Mouse (Mus musculus) spleen, postnatal 10 days (tissue): Measurements from ENCODE around the gene Arl6ip1.

Experiments
- DNase-seq, 2 experiments: peaks; one replicate each; pipeline ENCODE4 v3.0.0; 2021 to 2022; ENCODE audit warnings: low spot score in 2 of 2

Arl6ip1 gene

DNA sequence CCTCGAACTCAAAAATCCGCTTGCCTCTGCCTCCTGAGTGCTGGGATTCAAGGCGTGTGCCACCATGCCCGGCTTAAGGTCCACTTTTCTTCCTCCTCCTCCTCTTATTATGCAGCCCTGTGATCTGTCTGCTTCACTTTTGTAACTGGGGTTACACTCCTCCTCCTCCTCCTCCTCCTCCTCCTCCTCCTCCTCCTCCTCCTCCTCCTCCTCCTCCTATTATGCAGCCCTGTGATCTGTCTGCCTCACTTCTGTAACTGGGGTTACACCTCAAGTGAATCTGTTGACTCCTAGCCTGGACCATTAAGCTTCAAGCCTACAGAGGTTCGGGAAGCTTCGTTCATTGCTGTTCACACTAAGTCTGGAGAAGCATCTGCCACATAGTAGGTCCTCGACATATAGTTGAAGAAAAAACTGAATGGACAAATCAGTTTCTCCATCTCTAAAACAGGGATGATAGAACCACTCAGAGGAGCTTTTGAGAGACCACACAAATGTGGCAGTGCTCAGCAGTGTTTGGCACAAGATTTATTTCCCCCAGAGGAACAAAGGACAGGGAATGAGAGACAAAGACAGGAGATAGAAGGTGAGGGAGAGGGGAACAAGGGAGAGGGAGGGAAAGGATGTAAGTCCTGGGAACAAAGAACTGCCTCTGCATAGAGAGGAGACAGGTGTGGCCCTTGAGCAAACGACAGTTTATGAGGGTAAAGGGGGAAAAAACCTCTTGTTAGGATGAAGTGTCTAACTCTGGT is 12.5 kb downstream of the Arl6ip1 start:
- no peak for DNase-seq

- peak; percentile 94 to 98 for DNase-seq
These were observed 13.4 kb downstream of the Arl6ip1 start, which contains the start of gene Rps15a for GRCm38 (mm10) chr7:118115877-118116568. Gene Rps15a, minus strand, starts transcription at chr7:118116188.

DNA sequence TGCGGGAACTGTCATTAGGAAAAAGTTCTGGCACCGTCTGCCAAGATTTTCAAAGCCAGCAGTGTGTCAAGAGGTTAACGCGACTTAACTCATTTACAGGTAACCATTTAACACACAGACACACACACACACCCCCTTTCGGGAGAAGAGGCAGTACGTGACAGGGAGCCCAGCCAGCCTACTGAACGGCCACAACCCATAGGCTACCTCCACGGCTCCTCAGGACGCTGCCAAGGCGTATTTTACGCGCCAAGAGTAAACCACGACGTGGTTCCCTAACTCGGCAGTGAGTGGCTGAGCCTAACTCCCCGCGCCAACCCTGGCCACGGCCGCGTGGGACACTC is 14.0 kb downstream of the Arl6ip1 start:
- no peak for DNase-seq

GRCm38 (mm10) chr7:118113541-118114297 is 15.7 kb downstream of the Arl6ip1 start:
- no peak for DNase-seq

DNA sequence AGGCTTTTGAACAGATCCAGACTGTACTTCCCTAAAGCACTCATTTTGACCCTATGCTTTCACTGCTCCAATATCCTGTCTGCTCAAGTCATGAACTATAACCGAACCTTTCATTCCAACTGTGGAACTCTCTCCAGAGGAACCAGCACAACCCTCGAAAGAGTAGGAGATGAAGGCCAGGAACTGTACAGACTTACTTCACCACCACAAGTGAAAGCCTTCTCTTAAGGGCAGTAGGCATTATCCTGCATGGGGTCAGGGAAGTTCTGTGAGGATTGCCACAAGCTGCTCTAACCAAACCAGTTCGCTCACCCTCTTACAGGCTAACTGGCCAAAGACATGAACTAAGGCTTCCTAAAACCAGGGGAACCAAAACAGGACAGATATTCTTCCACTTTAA is 18.3 kb downstream of the Arl6ip1 start:
- no peak for DNase-seq

GRCm38 (mm10) chr7:118107671-118108070 is 21.8 kb downstream of the Arl6ip1 start:
- no peak for DNase-seq

DNA sequence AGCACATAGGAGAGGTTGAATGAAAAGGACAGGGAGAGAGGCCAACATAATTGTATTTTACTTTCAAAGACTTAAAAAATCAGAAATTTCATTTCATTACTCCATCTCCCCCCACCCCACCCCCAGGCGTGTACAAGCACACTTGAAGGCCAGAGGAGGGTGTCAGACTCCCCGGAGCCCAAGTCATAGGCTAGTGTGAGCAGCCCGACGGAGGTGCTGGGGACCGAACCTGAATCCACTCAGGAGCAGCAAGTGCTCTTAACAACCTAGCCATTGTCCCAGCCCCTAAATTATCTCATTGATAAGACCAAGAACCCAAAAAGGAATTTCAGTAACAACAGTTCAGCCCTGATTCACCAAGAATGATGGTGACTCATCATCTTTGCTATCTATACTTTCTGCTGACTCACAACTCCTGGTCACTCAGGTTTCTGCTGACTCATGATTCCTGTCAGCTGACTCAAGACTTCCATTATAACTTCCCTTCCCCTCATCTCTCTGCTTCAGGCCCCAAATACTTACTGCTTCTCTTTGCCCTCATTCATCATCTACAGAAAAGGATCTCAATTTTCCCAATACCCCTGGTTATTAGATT is 24.9 kb downstream of the Arl6ip1 start:
- DNase-seq: no peak

GRCm38 (mm10) chr7:118103462-118104379 is 25.7 kb downstream of the Arl6ip1 start:
- no peak for DNase-seq

GRCm38 (mm10) chr7:118102678-118103461 is 26.6 kb downstream of the Arl6ip1 start:
- DNase-seq: no peak

DNA sequence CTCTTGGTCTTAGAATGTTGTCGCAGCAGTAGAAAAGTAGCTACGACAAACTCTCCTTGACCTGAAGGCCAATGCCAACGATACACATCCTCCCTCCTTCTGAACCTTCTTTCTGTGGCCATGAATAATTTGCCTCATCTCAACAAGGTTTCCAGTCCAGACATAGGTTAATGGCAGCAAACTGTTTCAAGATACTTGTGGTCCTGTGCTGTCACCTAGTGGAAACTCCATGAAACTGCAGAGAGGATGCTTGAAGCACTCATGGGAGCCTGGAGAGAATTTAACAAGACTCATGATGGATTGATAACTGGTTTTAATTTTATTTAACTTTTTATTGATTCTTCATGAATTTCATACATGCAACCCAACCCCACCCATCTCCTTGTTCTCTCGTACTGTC is 27.2 kb downstream of the Arl6ip1 start:
- peak in 1 of 2 experiments; percentile 42 for DNase-seq

DNA sequence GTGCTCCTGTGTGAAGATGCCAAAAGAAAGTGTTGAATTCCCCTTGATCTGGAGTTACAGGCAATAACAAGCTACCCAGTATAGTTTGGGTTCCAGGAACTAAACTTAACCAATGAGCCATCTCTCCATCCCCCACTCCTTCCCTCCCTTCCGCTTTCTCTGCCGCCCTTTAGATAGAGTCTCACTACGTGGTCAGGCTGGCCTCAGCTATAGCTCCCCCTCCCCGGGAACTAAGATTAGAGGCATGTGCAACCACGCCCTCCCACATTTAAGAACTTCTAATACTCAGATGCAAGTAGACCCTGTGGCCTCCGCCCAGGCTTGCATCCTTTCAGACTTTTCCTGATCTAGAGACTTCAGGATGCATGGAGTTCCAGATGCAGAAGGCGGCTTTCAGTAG is 31.8 kb downstream of the Arl6ip1 start:
- no peak for DNase-seq

DNA sequence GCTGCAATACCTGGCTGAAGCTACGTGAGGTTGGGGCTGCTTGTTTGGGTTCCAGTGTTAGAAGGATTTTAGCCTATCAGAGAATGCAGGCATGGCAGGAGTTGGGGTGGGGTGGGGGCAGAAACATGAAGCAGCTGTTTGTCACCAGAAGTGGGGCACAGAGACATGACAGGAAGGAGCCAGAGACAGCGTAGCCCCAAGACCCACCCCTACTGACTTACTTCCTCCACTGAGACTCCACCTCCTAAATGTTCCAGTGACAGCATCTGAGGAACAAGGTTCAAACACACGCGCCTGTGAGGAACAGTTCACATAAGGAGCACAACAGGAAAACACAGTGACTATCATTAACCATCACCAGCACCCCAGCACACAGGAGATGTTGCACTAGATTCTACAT is 49.5 kb downstream of the Arl6ip1 start:
- DNase-seq: no peak

GRCm38 (mm10) chr7:118079097-118079496 is 50.4 kb downstream of the Arl6ip1 start:
- no peak for DNase-seq
